Mouse (Mus musculus): ENCODE measurements around the gene Tmem150a.
A peak's percentile ranks its signal among the peaks of the same experiment; 100 is the strongest.

- peak; percentile 20 for TF ChIP-seq CTCF (conservative IDR thresholded peaks at IDR 0.05; ENCODE audit: low read length)
- TF ChIP-seq POU5F1 (IDR thresholded peaks at IDR 0.05; ENCODE audit: borderline replicate concordance, low read length) = no peak
These were observed 36.2 kb upstream of the Tmem150a start for GRCm38 (mm10) chr6:72319019-72319418.

Measured in E14TG2a.4 (cell line).